7 mouse cellular contexts compared by ENCODE assay signal in genomic region chr19:41831101-41831570, GRCm38 (mm10). TPM values are rescaled to one million over a fixed set of nuclear protein-coding genes. Genes with fewer than 3 reads are reported as not detected.
A peak's percentile ranks its signal among the peaks of the same experiment; 100 is the strongest.
DNase-seq lines count a peak whose midpoint lies in the region; ATAC-seq and TF ChIP-seq lines count a peak whose summit lies in the region.

No protein-coding gene starts in this region.

- H3K4me3 ChIP-seq in spleen, adult 2 months (ENCODE audit: extremely low read depth, insufficient read depth, insufficient read length): peak overlapping the region; percentile 81
- H3K4me3 ChIP-seq in forebrain, postnatal 0 days (ENCODE audit: low read depth, low read length): peak overlapping the region; percentile 76
- peak overlapping the region; percentile 70 for H3K4me3 ChIP-seq in stomach, embryonic 15.5 days (replicated peaks)

- peak overlapping the region; percentile 72 for H3K4me2 ChIP-seq in forebrain, postnatal 0 days (ENCODE audit: low read depth)
- peak overlapping the region; percentile 96 for H3K4me2 ChIP-seq in stomach, embryonic 15.5 days

- no peak for TF ChIP-seq POLR2A in spleen, adult 2 months (IDR thresholded peaks at IDR 0.05; ENCODE audit: low read depth, low read length)

- H3K4me1 ChIP-seq in spleen, adult 2 months (ENCODE audit: control insufficient read depth, insufficient read depth, insufficient read length): peaks cover 9% of the 10 kb centered on the region
- H3K4me1 ChIP-seq in forebrain, postnatal 0 days (ENCODE audit: insufficient read depth): peaks cover 22% of the 10 kb centered on the region
- peaks cover 19% of the 10 kb centered on the region; the same call in 1 of the 2 replicates for H3K4me1 ChIP-seq in stomach, embryonic 15.5 days

- no peak for DNase-seq in spleen, adult 2 months (ENCODE audit: low read depth in 1 of 2, low spot score in 2 of 2)
- no peak for DNase-seq in spleen, postnatal 14 days (ENCODE audit: low spot score in 2 of 2)
- peak; percentile 37 for DNase-seq in c-Kit-positive CD71-positive TER-119-positive erythroid progenitor cells, embryonic 14.5 days (ENCODE audit: low spot score)
- DNase-seq in forebrain, postnatal 0 days: peak; percentile 63
- DNase-seq in kidney, postnatal 25 days: peak; percentile 34 to 66
- peak; percentile 17 for DNase-seq in lung, postnatal 25 days (ENCODE audit: low spot score)

- no peak overlapping the region for H3K27ac ChIP-seq in spleen, adult 2 months (ENCODE audit: insufficient read depth, low read length)
- peak overlapping the region; percentile 95 for H3K27ac ChIP-seq in forebrain, postnatal 0 days (ENCODE audit: low read depth, low read length)
- H3K27ac ChIP-seq in stomach, embryonic 15.5 days: no peak overlapping the region

- WGBS in spleen, adult 2 months: 4% methylated on average over 19 of the region's 19 CpGs
- WGBS in forebrain, postnatal 0 days: under 1% methylated on average over 17 of the region's 19 CpGs
- WGBS in stomach, embryonic 15.5 days: 2% methylated on average over 19 of the region's 19 CpGs

- TF ChIP-seq CTCF in spleen, adult 2 months (IDR thresholded peaks at IDR 0.05; ENCODE audit: extremely low read depth, insufficient read depth, insufficient read length, insufficient replicate concordance): no peak
- no peak for TF ChIP-seq CTCF in forebrain, postnatal 0 days (IDR thresholded peaks at IDR 0.05; ENCODE audit: low read depth)

- peak overlapping the region; percentile 85 for H3K9ac ChIP-seq in forebrain, postnatal 0 days
- peak overlapping the region; percentile 46; the same call in 1 of the 2 replicates for H3K9ac ChIP-seq in stomach, embryonic 15.5 days

- no peaks in the 10 kb centered on the region for H3K9me3 ChIP-seq in forebrain, postnatal 0 days (ENCODE audit: low read length)
- H3K9me3 ChIP-seq in stomach, embryonic 15.5 days: no peaks in the 10 kb centered on the region

- H3K36me3 ChIP-seq in spleen, adult 2 months (ENCODE audit: control insufficient read depth, insufficient read depth, low read length): no peaks in the 10 kb centered on the region
- no peaks in the 10 kb centered on the region for H3K36me3 ChIP-seq in forebrain, postnatal 0 days (ENCODE audit: insufficient read depth)
- H3K36me3 ChIP-seq in stomach, embryonic 15.5 days: no peaks in the 10 kb centered on the region

- H3K27me3 ChIP-seq in spleen, adult 2 months (ENCODE audit: control insufficient read depth, insufficient read depth, low read length): no peaks in the 10 kb centered on the region
- no peaks in the 10 kb centered on the region for H3K27me3 ChIP-seq in forebrain, postnatal 0 days (ENCODE audit: insufficient read depth, low read length)
- H3K27me3 ChIP-seq in stomach, embryonic 15.5 days (replicated peaks): 0 out of 2 replicates have a peak, but pooled peaks cover 4% of the 10 kb centered on the region

- ATAC-seq in forebrain, postnatal 0 days: no peak
- no peak for ATAC-seq in stomach, embryonic 15.5 days (ENCODE audit: insufficient read depth, low FRiP score, low read depth)

RNA-seq across cellular contexts. Expression of gene Frat1, which starts 1.4 kb away (rescaled TPM):
- polyA plus RNA-seq in spleen, adult 2 months (2012; rRNA removed): 7.6 and 12.7 TPM in 2 replicates
- total RNA-seq in forebrain, postnatal 0 days (2014; rRNA removed): 40.2 and 43.4 TPM in 2 replicates
- 48.2 and 52.3 TPM in 2 replicates for polyA plus RNA-seq in forebrain, postnatal 0 days (2015; fragmentation: Nextera tagmentation; extraction: Ambion mirVana)
- polyA plus RNA-seq in stomach, embryonic 15.5 days (2015; fragmentation: Nextera tagmentation; extraction: Ambion mirVana): 12.3 and 14.1 TPM in 2 replicates

RNA-seq across cellular contexts. Expression of gene Frat2, which starts 16.8 kb away (rescaled TPM):
- polyA plus RNA-seq in spleen, adult 2 months (2012; rRNA removed): 7.6 and 14.4 TPM in 2 replicates
- total RNA-seq in forebrain, postnatal 0 days (2014; rRNA removed): 14.4 and 22.4 TPM in 2 replicates
- polyA plus RNA-seq in forebrain, postnatal 0 days (2015; fragmentation: Nextera tagmentation; extraction: Ambion mirVana): 14.8 and 15.5 TPM in 2 replicates
- polyA plus RNA-seq in stomach, embryonic 15.5 days (2015; fragmentation: Nextera tagmentation; extraction: Ambion mirVana): 6.9 and 9.0 TPM in 2 replicates

RNA-seq across cellular contexts. Expression of gene Arhgap19, which starts 29.3 kb away (rescaled TPM):
- polyA plus RNA-seq in spleen, adult 2 months (2012; rRNA removed): 4.8 and 8.5 TPM in 2 replicates
- 3.9 and 6.0 TPM in 2 replicates for total RNA-seq in forebrain, postnatal 0 days (2014; rRNA removed)
- 3.1 and 3.2 TPM in 2 replicates for polyA plus RNA-seq in forebrain, postnatal 0 days (2015; fragmentation: Nextera tagmentation; extraction: Ambion mirVana)
- polyA plus RNA-seq in stomach, embryonic 15.5 days (2015; fragmentation: Nextera tagmentation; extraction: Ambion mirVana): 19.1 and 20.8 TPM in 2 replicates

Comparison
In these comparisons a context has a peak if more than half of its experiments do, and no peak if none do; other contexts are left out.
1. DNase-seq: peak in c-Kit-positive CD71-positive TER-119-positive erythroid progenitor cells, embryonic 14.5 days (single experiment), forebrain, postnatal 0 days (single experiment), kidney, postnatal 25 days (2 of 2) and lung, postnatal 25 days (single experiment); none in spleen, adult 2 months (0 of 2) and spleen, postnatal 14 days (0 of 2).
2. Peak in every context shown above with its lines, with median percentiles within 50 percentile points of each other: H3K4me3 ChIP-seq.